Mouse (Mus musculus): Measurements from ENCODE around the gene Rhebl1.
"Not testable (repeated sequence)": the region's sequence is repeated elsewhere in the genome, so short reads cannot be mapped to it uniquely, and the experiment has no call there.

Gene Rhebl1

DNA sequence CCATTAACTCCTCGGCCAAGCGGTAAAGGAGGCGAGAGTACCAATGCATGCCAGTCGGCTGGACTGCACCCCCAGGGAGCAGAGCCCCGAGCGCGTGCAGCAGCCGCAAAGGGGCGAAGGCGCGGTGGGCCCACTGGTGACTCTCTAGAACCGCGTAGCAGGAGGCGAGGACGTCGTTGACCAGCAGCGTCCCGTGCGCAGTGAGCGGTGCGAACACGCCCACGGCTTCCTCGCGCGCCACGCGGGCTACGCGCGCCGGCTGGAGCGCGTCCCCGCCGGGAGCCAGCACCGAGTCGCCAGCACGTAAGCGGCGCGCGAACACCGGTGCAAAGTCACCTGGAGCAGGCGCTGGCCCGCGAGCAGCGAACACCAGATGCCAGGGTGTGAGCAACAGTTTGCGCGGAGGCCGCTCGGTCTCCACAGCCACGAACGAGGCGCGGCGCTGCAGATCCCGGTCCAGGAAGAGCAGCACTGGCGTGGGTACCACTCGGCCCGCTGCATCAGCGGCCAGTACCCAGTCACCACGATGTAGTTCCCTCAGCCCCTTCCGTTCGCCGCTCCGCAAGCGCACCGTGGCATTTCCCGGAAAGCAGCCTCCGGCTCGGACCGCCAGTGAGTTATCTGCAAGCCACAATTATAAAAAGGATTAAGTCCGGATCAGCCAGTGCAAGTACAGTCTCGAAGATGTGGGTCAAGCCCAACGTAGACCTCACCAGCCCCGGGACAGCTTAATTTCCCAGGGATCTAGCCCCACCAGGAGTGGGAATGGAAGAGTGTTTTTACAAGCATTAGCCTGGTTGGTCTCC, at the start of gene Rhebl1:
Rhebl1 (minus strand) TSS at position 601 of the 806 bp plus-strand sequence.
- in situ Hi-C loops (cut with MboI): no loop called here

- in situ Hi-C loops (cut with MboI): no loop called here
Measured at GRCm38 (mm10) chr15:98943133-98943532, 48.8 kb upstream of the Rhebl1 start.

DNA sequence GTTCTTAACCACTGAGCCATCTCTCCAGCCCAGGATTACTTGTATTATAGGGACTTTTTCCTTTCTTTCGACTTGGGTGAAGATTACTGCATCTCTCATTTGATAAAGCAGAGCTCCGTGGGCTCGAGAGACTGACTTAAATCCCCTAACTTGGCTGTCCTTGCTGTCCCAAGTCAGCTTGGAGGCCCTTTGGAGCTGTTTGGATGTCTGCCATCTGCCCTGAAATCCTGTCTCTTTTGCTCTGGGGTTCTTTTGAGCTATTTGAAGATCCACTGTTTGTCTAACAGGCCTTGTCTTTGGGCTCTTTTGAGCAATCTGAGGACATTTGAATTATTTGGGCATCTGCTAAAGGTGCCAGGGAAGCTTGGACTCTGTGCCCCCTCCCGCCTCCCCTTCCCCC, 47.7 kb upstream of the Rhebl1 start:
- in situ Hi-C loops (cut with MboI): no loop called here

DNA sequence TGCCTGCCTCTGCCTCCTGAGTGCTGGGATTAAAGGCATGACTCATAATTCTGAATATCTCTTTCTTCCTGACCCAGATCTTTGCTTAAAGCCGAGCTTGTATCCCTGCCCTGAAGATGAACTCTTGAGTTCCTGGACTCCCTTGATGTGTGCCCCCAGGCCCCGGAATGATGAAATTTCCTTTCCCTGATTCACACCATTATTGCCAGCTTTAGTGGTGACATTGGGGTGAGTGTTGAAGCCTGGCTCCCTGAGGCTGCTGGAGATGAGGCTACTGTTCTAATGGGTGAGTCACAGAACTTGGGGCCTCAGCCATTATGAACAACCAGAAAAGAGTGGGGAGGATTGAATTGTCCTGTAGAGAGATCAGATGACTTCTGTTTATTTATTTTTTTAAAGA, 47.2 kb upstream of the Rhebl1 start:
- in situ Hi-C loops (cut with MboI): no loop called here

GRCm38 (mm10) chr15:98940816-98941215, 46.5 kb upstream of the Rhebl1 start:
- in situ Hi-C loops (cut with MboI): no loop called here

DNA sequence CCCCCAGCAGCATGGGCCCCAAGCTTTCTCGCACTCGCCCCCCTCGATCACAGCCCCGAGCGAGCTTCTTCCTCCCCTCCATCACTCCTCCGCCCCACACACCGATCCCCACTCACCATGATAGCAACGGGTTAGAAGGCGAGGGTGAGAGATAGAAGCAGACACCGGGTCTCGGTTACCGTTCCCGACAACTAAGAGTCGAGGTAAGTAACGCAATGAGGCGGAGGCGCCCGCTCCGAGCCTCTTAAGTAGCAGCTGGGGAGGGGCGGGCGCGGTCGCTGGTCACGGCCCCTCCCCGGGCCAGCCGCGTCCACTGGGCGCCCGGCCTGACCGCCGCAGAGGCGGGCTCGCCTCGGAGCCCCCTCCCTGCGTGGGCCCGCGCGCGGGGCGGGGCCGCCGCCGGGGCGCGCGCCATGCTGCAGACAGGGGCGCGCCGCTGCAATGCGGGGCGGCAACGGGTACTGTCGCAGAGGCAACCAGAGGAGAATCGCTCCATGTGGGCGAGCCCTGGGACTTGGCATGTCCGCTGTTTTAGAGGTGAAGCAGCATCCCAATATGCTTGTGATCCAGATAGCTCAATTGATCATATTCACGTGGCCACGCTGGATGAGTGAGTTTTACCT, 40.0 kb upstream of the Rhebl1 start, which contains the start of gene Tuba1b:
Tuba1b (minus strand) TSS at position 349 of the 623 bp plus-strand sequence.
- in situ Hi-C loops (cut with MboI): no loop called here

DNA sequence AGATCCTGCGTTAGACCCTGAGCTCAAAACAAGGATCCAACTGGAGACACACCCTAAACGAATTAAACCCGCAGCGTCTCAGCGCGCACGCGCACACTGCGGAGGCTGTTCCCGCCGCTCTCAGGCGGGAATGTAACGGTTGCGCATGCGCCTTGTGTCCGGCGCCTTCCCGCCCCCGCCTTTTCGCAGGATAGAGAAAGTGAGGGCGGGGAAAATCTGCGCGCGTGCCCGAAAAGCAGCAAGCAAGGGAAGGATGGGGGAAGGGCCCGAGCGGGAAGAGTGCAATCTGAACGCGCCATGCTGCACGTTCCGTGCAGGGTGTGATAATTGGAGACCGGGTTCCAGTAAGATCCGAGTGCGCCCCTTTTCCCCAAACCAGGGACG, 39.5 kb upstream of the Rhebl1 start:
- in situ Hi-C loops (cut with MboI): no loop called here

DNA sequence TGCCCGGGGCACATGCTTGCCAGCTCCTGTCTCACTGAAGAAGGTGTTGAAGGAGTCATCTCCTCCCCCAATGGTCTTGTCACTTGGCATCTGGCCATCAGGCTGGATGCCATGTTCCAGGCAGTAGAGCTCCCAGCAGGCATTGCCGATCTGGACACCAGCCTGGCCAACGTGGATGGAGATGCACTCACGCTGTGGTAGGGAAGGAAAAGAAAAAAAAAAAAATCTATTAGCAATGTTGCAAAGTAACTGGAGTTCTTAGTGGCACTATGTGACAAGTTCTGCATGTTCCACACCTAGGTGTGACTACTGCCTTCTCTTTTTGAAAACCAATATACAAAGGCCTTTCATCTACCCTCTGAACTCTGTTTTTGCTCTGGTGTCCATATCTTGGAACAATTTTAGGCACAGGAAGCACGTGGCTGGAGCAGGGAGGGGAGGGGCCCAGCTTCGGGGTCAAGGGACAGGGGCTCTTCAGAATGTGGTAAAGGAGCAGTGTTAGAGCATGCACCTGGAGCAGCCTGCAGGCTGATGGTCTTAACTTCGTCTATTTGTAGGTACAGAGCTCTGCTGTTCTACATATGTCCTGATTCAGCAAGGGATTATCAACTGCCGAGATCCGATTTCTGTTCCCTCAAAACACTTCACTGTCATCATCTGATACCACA, 38.8 kb upstream of the Rhebl1 start:
- in situ Hi-C loops (cut with MboI): not testable (repeated sequence)

DNA sequence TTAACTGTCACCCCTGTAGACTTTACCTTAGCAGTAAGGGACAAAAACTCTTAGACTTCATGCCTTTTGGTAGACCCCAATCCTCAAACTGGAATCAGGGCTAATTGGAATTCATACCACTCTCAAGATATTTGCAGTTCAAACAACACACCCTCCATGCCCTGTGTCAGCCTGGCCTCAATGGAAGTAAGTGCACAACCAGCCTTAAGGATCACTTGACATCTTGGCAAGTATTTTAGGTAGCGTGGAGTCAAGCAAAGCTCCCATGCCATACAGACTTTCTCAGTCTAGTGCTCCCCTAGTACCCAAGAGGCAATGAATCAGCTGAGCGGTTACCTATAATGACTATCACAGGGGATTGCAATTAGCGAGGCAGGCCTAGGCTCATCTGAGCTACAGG, 36.7 kb upstream of the Rhebl1 start:
- in situ Hi-C loops (cut with MboI): no loop called here

DNA sequence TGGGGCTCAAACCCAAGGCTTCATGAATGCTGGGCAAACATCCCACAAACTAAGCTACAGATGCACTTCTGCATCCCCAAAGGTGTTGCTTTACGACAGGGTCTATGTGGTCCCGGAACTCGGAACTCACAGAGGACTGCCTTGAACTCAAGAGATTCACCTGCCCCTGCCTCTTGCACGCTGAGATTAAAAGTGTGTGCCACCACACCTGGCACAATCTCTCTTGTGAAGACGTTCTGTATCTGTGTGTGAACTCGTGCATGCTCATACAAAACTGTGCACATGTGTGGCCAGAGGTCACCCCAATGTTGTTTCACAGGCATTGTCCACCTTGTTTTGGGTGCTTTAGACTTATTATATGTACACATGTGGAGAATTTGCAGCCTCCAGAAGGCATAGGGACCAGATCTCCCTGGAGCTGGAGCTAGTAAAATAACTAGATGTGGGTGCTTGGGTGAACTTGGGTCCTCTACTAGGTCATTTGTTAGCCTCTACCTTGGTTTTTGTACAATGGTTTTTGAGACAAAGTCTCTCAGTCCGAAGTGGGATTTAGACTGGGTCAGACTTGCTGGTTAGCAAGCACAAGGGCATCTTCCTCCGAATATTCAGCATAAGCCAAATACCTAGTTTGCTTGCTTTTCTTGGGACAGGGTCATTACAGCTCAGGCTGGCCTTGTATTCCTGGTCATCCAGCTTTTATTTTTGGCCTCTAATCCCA, 35.8 kb upstream of the Rhebl1 start:
- in situ Hi-C loops (cut with MboI): no loop called here

GRCm38 (mm10) chr15:98928598-98929240, 34.4 kb upstream of the Rhebl1 start:
- in situ Hi-C loops (cut with MboI): no loop called here

DNA sequence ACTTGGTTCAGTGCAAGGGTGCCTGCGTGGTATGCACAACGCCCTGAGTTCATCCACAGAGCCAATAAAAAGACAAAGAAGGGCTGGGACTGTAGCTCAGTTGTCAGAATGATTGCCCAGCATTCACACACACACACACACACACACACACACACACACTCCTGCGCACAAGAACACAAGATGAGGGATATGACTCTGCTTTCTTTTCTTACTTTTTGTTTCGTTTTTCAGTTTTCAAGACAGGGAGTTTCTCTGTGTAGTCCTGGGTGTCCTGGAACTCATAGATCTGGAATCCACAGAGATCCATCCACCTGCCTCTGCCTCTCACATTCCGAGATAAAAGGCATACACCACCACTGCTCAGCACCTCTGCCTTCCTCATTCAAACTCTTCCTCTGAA, 33.2 kb upstream of the Rhebl1 start:
- in situ Hi-C loops (cut with MboI): no loop called here

DNA sequence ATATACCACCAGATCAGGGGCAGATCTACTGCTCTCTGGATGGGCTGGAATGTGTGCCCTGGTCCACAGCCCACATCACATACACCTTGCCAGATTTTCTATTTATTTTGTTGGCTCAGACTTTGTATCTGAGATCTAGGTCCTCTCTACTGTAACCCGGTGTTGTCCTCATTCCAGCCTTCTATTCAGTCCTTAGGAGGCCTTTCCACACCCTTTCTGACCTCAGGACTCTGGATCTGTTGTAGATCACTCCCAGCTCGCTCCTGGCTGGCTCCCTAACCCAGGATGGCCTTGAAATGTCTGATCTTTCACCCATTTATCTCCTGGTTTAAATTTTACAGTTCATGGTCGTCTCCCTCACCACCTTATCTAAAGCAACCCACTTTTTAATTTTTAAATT, 30.3 kb upstream of the Rhebl1 start:
- in situ Hi-C loops (cut with MboI): no loop called here

GRCm38 (mm10) chr15:98923031-98923537, 28.7 kb upstream of the Rhebl1 start:
- in situ Hi-C loops (cut with MboI): no loop called here

GRCm38 (mm10) chr15:98922581-98922980, 28.2 kb upstream of the Rhebl1 start:
- in situ Hi-C loops (cut with MboI): no loop called here

DNA sequence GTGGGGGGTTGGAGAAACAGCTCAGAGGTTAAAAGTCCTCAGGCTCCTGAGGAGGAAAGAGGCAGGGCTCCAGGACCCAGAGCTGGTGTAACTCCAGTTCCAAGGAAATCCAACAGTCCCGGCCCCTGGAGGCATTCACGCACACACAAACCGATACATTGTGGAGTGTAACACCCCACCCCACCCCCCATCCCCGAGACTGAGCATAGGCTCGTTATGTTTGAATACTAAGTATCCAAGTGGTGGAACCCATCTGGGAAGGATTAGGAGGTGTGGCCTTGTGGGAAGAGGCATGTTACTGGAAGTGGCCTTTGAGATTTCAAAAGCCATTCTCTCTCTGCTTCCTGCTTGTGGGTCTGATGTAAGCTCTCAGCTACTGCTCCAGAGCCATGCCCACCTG, 27.2 kb upstream of the Rhebl1 start:
- in situ Hi-C loops (cut with MboI): no loop called here

DNA sequence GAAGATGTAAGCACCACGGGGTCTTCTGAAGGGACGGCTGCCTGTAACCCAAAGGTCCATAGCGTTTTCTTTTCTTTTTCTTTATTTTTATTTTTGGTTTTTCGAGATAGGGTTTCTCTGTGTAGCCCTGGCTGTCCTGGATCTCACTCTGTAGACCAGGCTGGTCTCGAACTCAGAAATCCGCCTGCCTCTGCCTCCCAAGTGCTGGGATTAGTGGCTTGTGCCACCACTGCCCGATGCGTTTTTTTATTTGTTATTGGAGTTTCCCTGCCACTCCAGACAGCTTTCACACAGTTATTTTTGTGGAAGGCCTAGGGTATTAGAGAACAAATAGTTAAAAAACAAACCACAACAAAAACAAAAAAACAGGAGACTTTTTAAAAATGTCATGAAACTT, 24.2 kb upstream of the Rhebl1 start:
- in situ Hi-C loops (cut with MboI): not testable (repeated sequence)

DNA sequence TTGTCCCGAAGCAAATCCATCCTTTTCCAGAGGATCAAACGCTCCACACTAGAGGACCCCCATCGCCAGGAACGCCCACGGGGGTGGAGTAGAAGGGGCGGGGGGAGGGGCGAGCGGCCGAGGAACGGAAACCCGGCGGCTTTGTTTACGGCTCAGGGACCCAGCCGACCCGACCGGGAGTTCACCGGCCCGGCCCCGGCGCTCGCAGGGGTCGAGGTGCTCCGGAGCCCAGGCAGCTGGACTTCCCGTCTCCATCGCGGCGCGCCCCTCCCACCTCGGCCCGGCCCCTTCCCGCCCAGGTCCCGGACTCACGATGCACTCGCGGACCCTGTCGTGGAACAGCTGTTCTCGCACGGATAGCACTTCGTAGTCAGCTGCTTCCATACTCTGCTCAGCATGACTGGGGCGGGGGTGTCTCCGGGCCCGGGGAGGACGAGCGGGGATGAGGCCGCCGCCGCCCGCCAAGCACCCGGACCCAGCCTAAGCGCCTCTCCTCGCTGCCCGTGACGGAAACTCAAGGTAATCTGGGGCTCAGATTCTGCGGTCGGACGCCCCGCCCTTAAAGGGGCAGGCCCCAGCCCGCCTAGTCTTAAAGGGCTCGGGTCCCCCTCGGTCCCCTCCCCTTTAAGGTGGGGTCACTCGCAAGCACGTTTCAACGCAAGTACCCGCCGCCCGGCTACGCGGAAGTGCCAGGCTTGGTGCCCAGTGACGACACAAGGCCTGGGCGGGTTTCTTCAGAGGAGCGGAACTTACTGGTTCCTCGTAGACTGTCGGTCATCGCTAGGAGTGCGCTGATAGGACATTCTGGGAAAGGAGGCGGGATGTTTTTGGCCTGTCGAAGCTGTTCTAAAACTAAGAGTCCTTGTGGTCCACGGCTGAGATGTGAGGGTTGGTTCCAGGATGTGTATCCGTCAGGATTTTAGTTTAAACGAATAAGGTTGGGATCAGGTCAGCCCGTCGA, 23.5 kb upstream of the Rhebl1 start, which contains the start of gene Lmbr1l:
Lmbr1l (minus strand) TSS at position 694 of the 961 bp plus-strand sequence.
- in situ Hi-C loops (cut with MboI): no loop called here

- in situ Hi-C loops (cut with MboI): no loop called here
Measured at GRCm38 (mm10) chr15:98917091-98917490, 22.8 kb upstream of the Rhebl1 start.

GRCm38 (mm10) chr15:98916016-98916415, 21.7 kb upstream of the Rhebl1 start:
- in situ Hi-C loops (cut with MboI): no loop called here

Data from mature B cell (primary cell).